Mouse (Mus musculus) intestine, postnatal 0 days (tissue): ENCODE data around the gene 1700066M21Rik. TPM values are rescaled to one million over a fixed set of nuclear protein-coding genes. Genes with fewer than 3 reads are reported as not detected.

Experiments
- ATAC-seq: fragments of 200-750 bp; cut with Nextera tagmentation; 2 replicates; pipeline ENCODE4 v1.8.0; 2017; ENCODE audit warnings: mild to moderate bottlenecking, moderate TSS enrichment, moderate library complexity
- H3K27ac ChIP-seq: fragments of 300-500 bp; sonication (generic); 2 replicates; pipeline ENCODE4 v1.5.1; 2014; ENCODE audit warnings: mild to moderate bottlenecking, low read depth, low read length, moderate library complexity
- H3K27me3 ChIP-seq: fragments of 300-500 bp; sonication (generic); replicated peaks from 2 replicates; pipeline ENCODE4 v1.6.1; 2014; ENCODE audit warnings: low read length, mixed read lengths; ENCODE audit not compliant: control insufficient read depth, insufficient read depth
- H3K36me3 ChIP-seq: fragments of 300-500 bp; sonication (generic); 2 replicates; pipeline ENCODE4 v1.6.1; 2014; ENCODE audit warnings: mild to moderate bottlenecking, moderate library complexity; ENCODE audit not compliant: control insufficient read depth, insufficient read depth
- H3K4me1 ChIP-seq: fragments of 300-500 bp; sonication (generic); replicated peaks from 2 replicates; pipeline ENCODE4 v1.6.1; 2014; ENCODE audit warnings: antibody characterized with exemption, low read length, mixed read lengths; ENCODE audit not compliant: control insufficient read depth, insufficient read depth
- H3K4me2 ChIP-seq: fragments of 300-500 bp; sonication (generic); replicated peaks from 2 replicates; pipeline ENCODE4 v1.6.1; 2014; ENCODE audit warnings: low read depth, mild to moderate bottlenecking, moderate library complexity
- H3K4me3 ChIP-seq: fragments of 300-500 bp; sonication (generic); 2 replicates; pipeline ENCODE4 v1.5.1; 2014; ENCODE audit warnings: low read depth, low read length
- H3K9ac ChIP-seq: fragments of 300-500 bp; sonication (generic); 2 replicates; pipeline ENCODE4 v1.6.1; 2014; ENCODE audit warnings: mild to moderate bottlenecking, low read depth, low read length
- H3K9me3 ChIP-seq: fragments of 300-500 bp; sonication (generic); 2 replicates; pipeline ENCODE4 v1.6.1; 2016; ENCODE audit warnings: mixed run types; ENCODE audit not compliant: control insufficient read depth
- CTCF ChIP-seq: sonication (generic); IDR thresholded peaks from 2 replicates; pipeline ENCODE4 v1.5.1; 2016; ENCODE audit warnings: low read depth, mild to moderate bottlenecking, control low read depth, antibody characterized with exemption, moderate library complexity
- WGBS: fragments of 180-500 bp; shearing (Covaris S2); extraction: QIAGEN DNeasy Blood & Tissue Kit; methylation state at CpG from one replicate; pipeline ENCODE4 v1.1.7; 2014; 5-methylcytosine and 5-hydroxymethylcytosine counted together
- polyA plus RNA-seq: library from polyadenylated mRNA; unstranded; fragments of >200 nt; fragmentation: Nextera tagmentation; extraction: Ambion mirVana; gene quantifications from 2 replicates; pipeline ENCODE4 v1.2.1, GENCODE M21; 2015

The 1700066M21Rik gene
- polyA plus RNA-seq, 1 experiment from 2014 or later, result 4.8 TPM

DNA sequence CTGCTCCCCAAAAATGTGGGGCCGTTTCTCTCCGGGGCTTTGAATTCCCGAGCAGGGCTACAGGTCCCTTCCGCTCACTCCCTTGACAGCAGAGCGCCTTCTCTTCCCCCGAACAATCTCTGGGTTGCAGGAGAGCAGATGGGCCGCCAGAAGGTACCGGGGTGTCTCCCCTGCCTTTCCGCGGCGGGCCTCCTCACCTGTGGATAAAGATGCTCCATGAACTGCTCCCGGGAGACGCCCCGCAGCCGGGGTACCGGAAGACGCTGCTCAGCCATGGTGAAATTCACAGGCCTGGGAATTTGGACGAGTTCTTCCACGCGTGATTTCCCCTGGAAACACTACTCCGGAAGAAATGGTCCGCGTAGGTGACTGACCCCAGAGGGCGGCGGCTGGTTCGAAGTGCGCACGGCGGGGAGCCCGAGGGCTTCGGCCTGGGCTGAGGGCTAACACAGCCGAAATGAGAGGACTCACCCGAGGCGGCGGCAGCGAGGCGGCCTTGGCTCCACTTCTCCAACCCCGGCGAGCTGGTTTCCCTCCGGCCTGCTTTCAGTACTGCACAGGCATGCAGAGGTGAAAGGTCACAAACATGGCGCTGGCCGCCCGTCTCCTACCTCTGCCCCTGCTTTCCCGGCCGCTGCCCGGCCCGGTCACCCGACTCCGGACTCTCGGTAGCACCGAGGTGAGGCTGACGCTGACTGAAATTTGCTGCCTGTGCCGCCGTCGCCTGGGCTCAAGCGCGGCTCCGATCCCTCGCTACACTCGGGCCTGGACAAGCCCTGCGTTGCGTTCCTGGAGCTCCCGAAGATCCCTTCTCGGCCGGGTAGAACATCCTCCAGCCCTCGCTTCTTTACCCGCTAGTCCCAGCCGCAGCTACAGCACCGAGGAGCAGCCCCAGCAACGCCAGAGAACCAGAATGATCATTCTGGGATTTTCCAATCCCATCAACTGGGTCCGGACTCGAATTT lies 29.0 kb downstream of the 1700066M21Rik start, which contains the start of the genes Maip1 and Tyw5:
Gene Maip1, plus strand, starts transcription at position 142 of the 965 bp plus-strand sequence.
Gene Tyw5, minus strand, starts transcription at position 915 of the 965 bp plus-strand sequence.
- H3K27me3 ChIP-seq, result no peaks in the 10 kb centered on the region
- H3K4me2 ChIP-seq, result peak within 1 kb of the TSS; percentile 87
- peak within 1 kb of the TSS; percentile 95 for H3K27ac ChIP-seq
- no peaks in the 10 kb centered on the region for H3K36me3 ChIP-seq
- H3K9ac ChIP-seq, result peak within 1 kb of the TSS; percentile 98
- H3K4me1 ChIP-seq, result no peaks in the 10 kb centered on the region
- peak; percentile 39 for TF ChIP-seq CTCF
- no peaks in the 10 kb centered on the region for H3K9me3 ChIP-seq
- under 1% methylated on average over 72 of the region's 72 CpGs for WGBS
- peak; percentile 94 for ATAC-seq
- peak within 1 kb of the TSS; percentile 95 for H3K4me3 ChIP-seq

DNA sequence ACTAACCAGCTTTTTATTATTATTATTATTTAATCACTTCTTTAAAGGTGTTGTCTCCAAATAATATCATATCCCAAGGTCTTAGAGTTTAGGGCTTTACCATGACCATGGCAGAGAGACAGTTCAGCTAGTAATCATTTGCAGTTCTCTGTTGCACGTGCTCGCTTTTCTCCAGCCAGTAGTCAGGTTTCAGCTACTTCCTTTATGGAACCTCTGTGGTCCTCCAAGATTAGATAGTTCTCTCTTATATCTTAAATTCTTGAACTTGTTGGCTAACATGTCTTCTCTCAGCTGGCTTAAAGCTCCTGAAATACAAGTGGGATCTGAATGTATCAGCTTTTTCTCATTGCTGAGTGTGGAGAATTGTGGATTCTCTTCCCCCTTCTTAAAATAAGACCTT lies 31.6 kb downstream of the 1700066M21Rik start:
- no peaks in the 10 kb centered on the region for H3K4me1 ChIP-seq
- H3K9ac ChIP-seq, result no peak overlapping the region
- H3K27ac ChIP-seq, result no peak overlapping the region
- H3K4me2 ChIP-seq, result no peak overlapping the region
- ATAC-seq, result no peak
- H3K36me3 ChIP-seq, result peaks cover 20% of the 10 kb centered on the region
- no peaks in the 10 kb centered on the region for H3K27me3 ChIP-seq
- WGBS, result 85% methylated on average over 2 of the region's 2 CpGs
- H3K4me3 ChIP-seq, result no peak overlapping the region
- no peaks in the 10 kb centered on the region for H3K9me3 ChIP-seq
- no peak for TF ChIP-seq CTCF

GRCm38 (mm10) chr1:57413397-57413796 lies 36.0 kb downstream of the 1700066M21Rik start:
- H3K9me3 ChIP-seq, result no peaks in the 10 kb centered on the region
- ATAC-seq, result no peak
- WGBS, result 93% methylated on average over 2 of the region's 2 CpGs
- no peaks in the 10 kb centered on the region for H3K27me3 ChIP-seq
- H3K9ac ChIP-seq, result no peak overlapping the region
- no peak overlapping the region for H3K27ac ChIP-seq
- TF ChIP-seq CTCF, result no peak
- no peak overlapping the region for H3K4me2 ChIP-seq
- no peak overlapping the region for H3K4me3 ChIP-seq
- peaks cover 45% of the 10 kb centered on the region for H3K36me3 ChIP-seq
- no peaks in the 10 kb centered on the region for H3K4me1 ChIP-seq

- H3K9me3 ChIP-seq, result no peaks in the 10 kb centered on the region
- no peaks in the 10 kb centered on the region for H3K27me3 ChIP-seq
- H3K4me1 ChIP-seq, result no peaks in the 10 kb centered on the region
- no peak overlapping the region for H3K4me2 ChIP-seq
- no peaks in the 10 kb centered on the region for H3K36me3 ChIP-seq
- 2% methylated on average over 1 of the region's 1 CpGs for WGBS
- H3K27ac ChIP-seq, result no peak overlapping the region
- H3K9ac ChIP-seq, result no peak overlapping the region
- TF ChIP-seq CTCF, result peak; percentile 85
- no peak for ATAC-seq
- H3K4me3 ChIP-seq, result no peak overlapping the region
These were observed 46.3 kb downstream of the 1700066M21Rik start for GRCm38 (mm10) chr1:57423696-57424095.

- peak; percentile 89 for TF ChIP-seq CTCF
- Histone ChIP-seq H3K36me3 (no peaks in the 10 kb centered on the region), H3K4me1 (no peaks in the 10 kb centered on the region), H3K9ac (no peak overlapping the region), H3K27ac (no peak overlapping the region), H3K4me3 (no peak overlapping the region), H3K27me3 (no peaks in the 10 kb centered on the region), H3K9me3 (no peaks in the 10 kb centered on the region), H3K4me2 (peak overlapping the region; percentile 46)
- no peak for ATAC-seq
- 54% methylated on average over 16 of the region's 16 CpGs for WGBS
These were observed 51.2 kb downstream of the 1700066M21Rik start for GRCm38 (mm10) chr1:57428368-57429308.
